Mouse (Mus musculus): ENCODE measurements around the gene Nacc1. TPM values are rescaled to one million over a fixed set of nuclear protein-coding genes. Genes with fewer than 3 reads are reported as not detected.
"Not testable (repeated sequence)": the region's sequence is repeated elsewhere in the genome, so short reads cannot be mapped to it uniquely, and the experiment has no call there.

Gene Nacc1
- polyA plus RNA-seq, 1 experiment from 2014 or later, result 20.8 TPM

DNA sequence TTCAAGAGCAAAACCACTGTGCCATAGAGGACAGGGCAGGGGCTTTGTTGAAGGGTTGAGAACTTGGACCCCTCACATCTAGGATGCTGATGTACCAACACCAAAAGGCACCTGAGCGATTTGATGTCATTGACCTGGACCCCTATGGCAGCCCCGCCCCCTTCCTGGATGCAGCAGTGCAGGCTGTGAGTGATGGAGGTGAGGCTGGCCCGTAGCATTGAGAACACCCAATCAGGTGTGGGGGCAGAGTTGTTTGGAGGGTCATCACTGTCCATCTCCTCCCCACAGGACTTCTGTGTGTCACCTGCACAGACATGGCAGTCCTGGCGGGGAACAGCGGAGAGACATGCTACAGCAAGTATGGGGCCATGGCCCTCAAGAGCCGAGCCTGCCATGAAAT lies 7.5 kb upstream of the Nacc1 start:
- Histone ChIP-seq H3K36me3 (peaks cover 66% of the 10 kb centered on the region), H3K9me3 (no peaks in the 10 kb centered on the region), H3K9ac (replicated peaks) (no peak overlapping the region), H3K4me2 (replicated peaks) (no peak overlapping the region), H3K4me3 (no peak overlapping the region), H3K27me3 (peaks cover 4% of the 10 kb centered on the region), H3K4me1 (peaks cover 3% of the 10 kb centered on the region), H3K27ac (replicated peaks) (no peak overlapping the region)
- no peak for ATAC-seq (ENCODE audit: low FRiP score, low read depth)
- 89% methylated on average over 6 of the region's 6 CpGs for WGBS

DNA sequence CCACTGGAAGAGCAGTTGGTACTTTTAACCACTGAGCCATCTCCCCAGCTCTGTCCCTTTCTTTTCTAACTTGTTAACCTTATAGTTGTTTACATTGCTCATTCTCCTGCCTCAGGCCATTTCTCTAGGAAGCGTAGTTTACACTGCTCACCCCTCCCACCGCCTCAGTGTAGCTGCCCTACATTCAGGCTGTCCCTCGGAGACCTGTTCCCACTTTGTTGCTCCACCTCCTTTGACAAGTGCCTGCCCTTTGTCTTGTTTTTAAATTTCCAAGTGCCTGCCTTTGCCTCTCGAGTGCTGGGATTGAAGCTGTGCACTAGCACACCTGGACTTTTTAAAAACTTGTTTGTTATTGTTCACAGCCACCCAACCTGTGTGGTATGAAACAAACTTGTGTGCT lies 5.7 kb upstream of the Nacc1 start:
- ATAC-seq (ENCODE audit: low FRiP score, low read depth), result no peak
- H3K9me3 ChIP-seq, result no peaks in the 10 kb centered on the region

DNA sequence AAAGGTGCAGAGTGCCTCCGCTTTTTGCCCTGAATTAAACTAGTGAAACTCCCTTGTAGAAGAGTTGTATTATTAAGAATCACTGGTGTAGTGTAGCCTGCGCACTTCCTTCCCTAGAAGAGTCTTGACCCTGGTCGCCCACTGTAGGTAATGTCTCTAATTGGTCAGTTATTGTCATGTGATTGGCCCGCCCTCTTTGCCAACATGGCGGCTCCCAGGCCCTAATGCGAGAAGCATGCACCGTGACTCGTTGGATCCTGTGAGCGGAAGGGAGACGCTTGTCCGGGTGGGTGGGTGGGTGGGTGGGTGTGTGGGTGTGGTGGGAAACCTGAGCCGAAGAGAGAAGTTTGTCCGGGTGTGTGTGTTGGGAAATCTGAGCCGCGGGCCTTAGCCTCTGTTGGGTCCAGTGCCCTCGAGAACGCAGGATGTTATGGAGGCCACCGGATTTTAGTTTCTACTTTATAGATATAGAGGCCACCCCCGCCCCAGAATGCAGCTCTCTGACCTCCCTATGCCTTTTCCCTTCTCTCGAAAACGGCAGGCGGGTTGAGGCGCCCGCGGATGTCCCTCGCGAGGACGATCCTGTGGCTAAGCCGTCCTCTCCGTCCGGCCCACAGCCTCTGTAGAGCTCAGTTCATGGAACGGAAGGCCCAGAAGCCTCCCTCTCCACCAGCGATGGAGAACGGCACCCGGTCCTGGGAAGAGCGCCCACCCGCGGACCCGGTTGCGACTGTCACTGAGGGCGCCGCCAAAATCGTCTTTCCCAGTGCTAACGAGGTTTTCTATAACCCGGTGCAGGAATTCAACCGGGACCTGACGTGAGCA lies 1.6 kb upstream of the Nacc1 start:
- Histone ChIP-seq H3K27ac (replicated peaks) (no peak overlapping the region), H3K27me3 (no peaks in the 10 kb centered on the region), H3K4me2 (replicated peaks) (peak overlapping the region; percentile 74), H3K9ac (replicated peaks) (peak overlapping the region; percentile 63), H3K4me3 (peak overlapping the region; percentile 71), H3K36me3 (peaks cover 26% of the 10 kb centered on the region), H3K9me3 (no peaks in the 10 kb centered on the region), H3K4me1 (peaks cover 46% of the 10 kb centered on the region)
- ATAC-seq (ENCODE audit: low FRiP score, low read depth), result peak; percentile 87
- WGBS, result under 1% methylated on average over 47 of the region's 47 CpGs

More for the DNA sequence above, 5.7 kb upstream of the Nacc1 start:
- 85% methylated on average over 4 of the region's 4 CpGs for WGBS
- no peak overlapping the region for H3K27ac ChIP-seq (replicated peaks)
- peaks cover 56% of the 10 kb centered on the region for H3K36me3 ChIP-seq
- H3K4me3 ChIP-seq, result no peak overlapping the region
- H3K27me3 ChIP-seq, result no peaks in the 10 kb centered on the region
- H3K9ac ChIP-seq (replicated peaks), result no peak overlapping the region
- H3K4me1 ChIP-seq, result peaks cover 16% of the 10 kb centered on the region
- H3K4me2 ChIP-seq (replicated peaks), result no peak overlapping the region

DNA sequence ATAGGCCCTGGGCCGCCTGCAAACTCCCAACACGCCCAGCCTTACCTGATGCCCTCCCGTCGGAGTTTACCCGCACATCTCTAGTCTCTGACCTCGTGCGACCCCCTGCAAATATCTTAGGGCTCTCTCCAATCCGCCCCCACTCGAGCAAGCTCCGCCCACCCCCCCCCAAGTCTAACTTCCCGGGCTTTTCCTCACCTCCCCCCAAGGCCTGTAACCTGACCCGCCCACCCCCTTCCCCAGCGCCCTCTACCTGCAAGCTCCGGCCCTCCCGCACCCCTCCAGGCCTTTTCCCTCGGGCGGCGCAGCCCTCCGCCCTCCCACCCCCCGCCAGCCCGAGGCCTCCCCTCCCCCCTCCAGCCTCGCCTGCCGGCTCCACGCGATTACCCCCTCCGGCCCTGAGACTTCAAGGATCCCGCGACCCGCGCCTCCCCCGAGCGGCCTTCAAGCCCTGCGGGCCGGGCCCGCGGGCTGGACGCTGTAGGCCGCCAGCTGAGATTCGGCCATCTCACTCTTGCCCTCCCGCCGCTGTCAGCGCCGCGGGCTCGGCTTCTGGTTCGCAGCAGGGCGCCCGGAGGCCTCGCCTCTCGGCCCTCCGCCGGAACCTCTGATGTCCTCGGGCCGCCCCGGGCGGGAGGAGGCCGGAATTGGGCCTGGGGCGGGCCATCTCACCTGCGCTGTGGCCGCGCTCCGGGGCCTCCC lies 508 bp downstream of the Nacc1 start:
- Histone ChIP-seq H3K4me1 (peaks cover 46% of the 10 kb centered on the region), H3K9ac (replicated peaks) (peak overlapping the region; percentile 100), H3K4me3 (peak overlapping the region; percentile 94), H3K4me2 (replicated peaks) (peak overlapping the region; percentile 88), H3K36me3 (peaks cover 18% of the 10 kb centered on the region), H3K27ac (replicated peaks) (peak overlapping the region; percentile 93), H3K27me3 (no peaks in the 10 kb centered on the region), H3K9me3 (no peaks in the 10 kb centered on the region)
- 1% methylated on average over 53 of the region's 62 CpGs for WGBS
- ATAC-seq (ENCODE audit: low FRiP score, low read depth), result peak; percentile 52

DNA sequence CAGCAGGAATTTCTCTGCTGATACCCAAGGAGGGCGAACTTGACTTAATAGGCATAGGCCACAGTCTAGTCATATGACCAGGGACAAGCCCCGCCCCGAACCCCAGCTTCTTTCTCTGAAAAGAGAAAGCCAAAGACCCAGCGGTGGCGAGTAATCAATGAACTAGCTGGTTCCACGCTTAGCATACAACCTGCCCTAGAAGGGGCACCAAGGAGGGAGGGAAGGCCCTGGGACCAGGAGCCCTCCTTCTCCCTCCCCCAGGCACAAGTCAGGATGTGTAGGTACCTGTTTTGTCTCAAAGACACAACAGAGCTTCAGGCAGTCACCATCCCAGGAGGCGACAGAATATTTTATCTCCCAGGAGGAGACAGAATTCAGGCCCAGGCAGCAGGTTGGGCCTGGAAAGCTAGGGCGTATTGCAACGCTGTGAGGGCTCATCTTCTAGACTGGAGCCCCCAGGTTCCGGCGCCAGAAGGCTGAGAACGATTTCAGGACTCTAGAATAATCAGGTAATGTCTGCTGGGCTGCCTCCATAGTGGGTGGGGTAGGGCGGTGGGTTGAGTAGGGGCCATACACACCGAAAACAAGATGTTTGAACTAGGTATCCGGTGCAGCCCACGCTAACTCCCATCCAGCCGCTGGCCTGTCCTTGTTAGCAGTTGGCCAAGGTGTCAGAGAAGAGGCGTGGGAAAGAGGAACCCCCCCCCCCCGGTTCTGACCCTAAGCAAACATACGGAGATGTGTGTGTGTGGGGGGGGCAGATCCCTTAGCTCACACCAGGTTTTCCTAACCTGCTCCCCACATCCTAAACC lies 1.3 kb downstream of the Nacc1 start, which contains the start of gene Trmt1:
TSS of gene Trmt1 (plus strand) at position 117 of the 812 bp plus-strand sequence.
- H3K27ac ChIP-seq (replicated peaks), result peak within 1 kb of the TSS; percentile 93
- ATAC-seq (ENCODE audit: low FRiP score, low read depth), result peak; percentile 16; the same call in 1 of the 2 replicates
- peak within 1 kb of the TSS; percentile 94 for H3K4me3 ChIP-seq
- peak within 1 kb of the TSS; percentile 100 for H3K9ac ChIP-seq (replicated peaks)
- H3K27me3 ChIP-seq, result no peaks in the 10 kb centered on the region
- no peaks in the 10 kb centered on the region for H3K9me3 ChIP-seq
- H3K36me3 ChIP-seq, result peaks cover 15% of the 10 kb centered on the region; the same call in 1 of the 2 replicates
- peak within 1 kb of the TSS; percentile 88 for H3K4me2 ChIP-seq (replicated peaks)
- H3K4me1 ChIP-seq, result peaks cover 46% of the 10 kb centered on the region
- WGBS, result 7% methylated on average over 20 of the region's 20 CpGs

DNA sequence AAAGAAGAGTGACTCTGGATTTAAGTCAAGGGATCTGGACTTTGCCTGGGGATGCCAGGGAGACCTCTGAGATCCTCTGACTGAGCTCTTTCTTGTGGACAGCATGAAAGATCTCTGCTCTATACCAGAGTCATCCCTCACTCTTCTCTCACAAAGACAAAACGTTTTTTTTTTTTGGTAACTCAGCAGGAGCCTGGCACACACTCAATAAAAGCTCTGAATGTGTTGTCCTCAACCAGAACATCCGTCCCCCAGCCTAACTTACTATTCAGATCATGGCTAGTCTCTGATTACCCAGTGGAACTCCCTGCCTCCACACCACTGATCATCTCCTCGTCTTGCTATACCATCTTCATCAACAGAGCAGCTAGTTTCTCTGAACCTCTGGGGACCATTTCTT lies 3.1 kb downstream of the Nacc1 start:
- Histone ChIP-seq H3K36me3 (peaks cover 10% of the 10 kb centered on the region; the same call in 1 of the 2 replicates), H3K9ac (replicated peaks) (no peak overlapping the region), H3K4me1 (peaks cover 37% of the 10 kb centered on the region), H3K4me3 (no peak overlapping the region), H3K9me3 (no peaks in the 10 kb centered on the region), H3K27ac (replicated peaks) (no peak overlapping the region), H3K4me2 (replicated peaks) (no peak overlapping the region), H3K27me3 (no peaks in the 10 kb centered on the region)
- WGBS, result 47% methylated on average over 3 of the region's 3 CpGs
- no peak for ATAC-seq (ENCODE audit: low FRiP score, low read depth)

DNA sequence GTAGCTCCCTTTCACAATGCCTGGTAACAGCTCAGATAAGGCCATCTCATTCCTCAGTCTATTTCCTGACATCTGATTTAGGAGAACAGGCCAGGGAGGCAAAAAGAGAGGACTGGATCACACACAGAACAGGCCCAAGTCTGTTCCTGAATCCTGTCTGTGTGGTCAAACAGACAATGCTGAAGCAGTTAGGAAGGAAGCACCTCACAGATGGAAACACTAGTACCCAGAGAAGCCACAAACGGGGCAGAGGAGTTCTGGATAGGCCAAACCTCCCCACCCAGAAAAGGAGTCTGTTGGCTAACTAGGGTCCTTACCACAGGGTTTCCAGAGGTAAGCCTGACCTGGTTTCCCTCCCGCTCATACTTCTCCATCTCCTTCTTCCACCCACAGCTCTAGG lies 5.4 kb downstream of the Nacc1 start:
- Histone ChIP-seq H3K27ac (replicated peaks) (no peak overlapping the region), H3K27me3 (no peaks in the 10 kb centered on the region), H3K4me3 (no peak overlapping the region), H3K4me1 (peaks cover 23% of the 10 kb centered on the region), H3K4me2 (replicated peaks) (no peak overlapping the region), H3K36me3 (peaks cover 10% of the 10 kb centered on the region; the same call in 1 of the 2 replicates), H3K9ac (replicated peaks) (no peak overlapping the region), H3K9me3 (no peaks in the 10 kb centered on the region)
- ATAC-seq (ENCODE audit: low FRiP score, low read depth), result no peak
- 91% methylated on average over 2 of the region's 2 CpGs for WGBS

DNA sequence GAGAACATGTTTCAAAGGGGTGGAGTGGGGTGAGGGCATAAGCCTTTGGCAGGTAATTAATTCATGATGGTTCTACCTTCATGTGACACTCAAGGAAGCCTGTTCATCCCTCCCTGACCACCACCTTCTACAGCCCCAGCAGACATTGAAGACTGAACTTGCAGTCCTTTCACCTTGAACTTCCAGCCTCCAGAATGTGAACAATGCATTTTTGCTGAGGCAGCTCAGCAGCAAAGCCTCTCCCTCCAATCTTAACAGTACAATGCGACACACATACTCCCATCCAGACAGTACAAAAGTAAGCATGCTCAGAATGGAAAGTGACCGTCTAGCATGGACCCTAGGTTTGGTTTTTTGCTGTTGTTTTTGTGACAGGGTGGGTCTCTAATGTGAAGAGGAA lies 6.2 kb downstream of the Nacc1 start:
- WGBS, result 86% methylated on average over 2 of the region's 2 CpGs
- Histone ChIP-seq H3K36me3 (peaks cover 15% of the 10 kb centered on the region), H3K9me3 (no peaks in the 10 kb centered on the region), H3K27me3 (no peaks in the 10 kb centered on the region), H3K27ac (replicated peaks) (no peak overlapping the region), H3K9ac (replicated peaks) (no peak overlapping the region), H3K4me3 (no peak overlapping the region), H3K4me2 (replicated peaks) (no peak overlapping the region), H3K4me1 (peaks cover 19% of the 10 kb centered on the region)
- no peak for ATAC-seq (ENCODE audit: low FRiP score, low read depth)

DNA sequence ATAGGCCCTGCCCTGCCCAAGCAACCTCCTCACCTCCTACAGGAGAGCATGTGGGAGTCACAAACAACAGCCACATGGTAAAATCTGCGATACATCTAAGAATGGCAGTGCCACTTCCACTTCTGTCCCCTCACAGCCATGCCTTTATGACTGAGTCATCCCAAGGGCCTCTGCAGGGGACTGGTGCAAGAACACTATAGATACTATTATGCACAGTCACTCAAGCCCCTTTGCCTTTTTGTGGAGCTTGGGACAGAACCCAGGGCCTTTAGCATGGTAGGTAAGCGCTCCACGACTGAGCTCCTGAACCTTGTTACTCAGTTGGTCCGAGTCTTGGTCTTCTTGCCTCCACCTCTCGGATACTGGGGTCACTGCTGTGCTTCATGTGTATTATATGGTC lies 10.4 kb downstream of the Nacc1 start:
- WGBS, result 94% methylated on average over 5 of the region's 5 CpGs
- ATAC-seq (ENCODE audit: low FRiP score, low read depth), result no peak
- H3K4me2 ChIP-seq (replicated peaks), result no peak overlapping the region
- no peak overlapping the region for H3K4me3 ChIP-seq
- peaks cover 48% of the 10 kb centered on the region for H3K36me3 ChIP-seq
- H3K4me1 ChIP-seq, result no peaks in the 10 kb centered on the region
- no peaks in the 10 kb centered on the region for H3K27me3 ChIP-seq
- no peaks in the 10 kb centered on the region for H3K9me3 ChIP-seq
- no peak overlapping the region for H3K27ac ChIP-seq (replicated peaks)
- no peak overlapping the region for H3K9ac ChIP-seq (replicated peaks)

DNA sequence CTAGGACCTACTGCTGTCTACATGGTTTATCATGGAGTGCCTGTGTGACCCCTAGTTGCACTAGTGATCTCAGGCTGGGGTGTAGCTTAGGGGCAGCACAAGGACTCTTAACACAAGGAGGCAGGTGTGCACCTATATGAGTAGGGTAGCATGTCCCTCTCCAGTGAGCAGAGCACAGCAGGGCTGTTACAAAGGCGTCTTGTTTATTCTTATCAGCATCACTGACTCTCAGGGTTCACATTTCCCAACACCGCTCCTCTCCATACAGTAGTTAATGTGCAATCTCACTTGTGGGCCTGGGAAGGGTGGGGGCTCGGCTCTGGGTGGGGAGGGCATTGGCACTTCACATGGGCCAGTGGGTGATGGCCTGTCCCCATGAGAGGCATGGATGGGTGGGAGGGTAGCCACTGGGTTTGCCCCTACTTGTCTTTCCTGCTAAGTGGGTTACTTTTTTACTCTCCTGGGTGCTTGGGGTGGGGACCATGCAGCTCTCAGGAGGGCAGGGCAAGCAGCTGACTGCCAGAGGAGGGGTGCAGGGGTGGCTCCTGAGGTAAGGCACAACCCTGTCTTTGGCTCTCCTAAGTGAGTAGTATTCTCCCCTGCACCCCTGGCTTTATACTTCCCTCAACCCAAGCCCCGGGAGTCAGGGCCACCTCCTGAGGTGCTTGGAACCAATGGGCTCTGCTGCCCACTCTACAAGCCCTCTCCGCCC lies 17.2 kb downstream of the Nacc1 start:
- not testable (repeated sequence) for H3K27ac ChIP-seq (replicated peaks)

DNA sequence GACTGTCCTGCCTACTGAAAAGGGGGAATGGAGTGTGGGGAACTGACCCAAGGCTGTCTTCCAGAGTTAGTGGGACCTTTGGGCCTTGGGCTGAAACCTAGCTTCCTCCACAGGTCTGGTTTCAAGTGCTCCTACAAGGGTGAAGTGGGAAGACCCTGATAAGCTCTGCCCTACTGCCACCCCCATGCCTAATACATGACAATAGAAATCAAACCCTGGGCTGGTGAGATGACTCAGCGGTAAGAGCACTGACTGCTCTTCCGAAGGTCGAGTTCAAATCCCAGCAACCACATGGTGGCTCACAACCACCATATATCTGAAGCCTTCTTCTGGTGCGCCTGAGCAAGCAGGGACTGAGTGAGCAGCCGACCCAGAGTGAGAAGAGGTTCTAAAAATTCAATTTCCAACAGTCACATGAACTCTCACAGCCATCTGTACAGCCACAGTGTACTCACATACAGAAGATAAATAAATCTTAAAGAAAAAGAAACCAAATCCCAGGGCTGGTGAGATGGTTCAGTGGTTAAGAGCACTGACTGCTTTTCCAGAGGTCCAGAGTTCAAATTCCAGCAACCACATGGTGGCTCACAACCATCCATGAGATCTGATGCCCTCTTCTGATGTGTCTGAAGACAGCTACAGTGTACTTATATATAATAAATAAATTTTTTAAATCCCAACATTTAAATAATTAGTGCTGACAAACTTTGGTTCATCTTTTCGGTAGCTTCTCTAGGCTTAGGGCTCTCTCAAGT lies 18.8 kb downstream of the Nacc1 start:
- Histone ChIP-seq H3K36me3 (peaks cover 48% of the 10 kb centered on the region), H3K27me3 (no peaks in the 10 kb centered on the region), H3K9ac (replicated peaks) (no peak overlapping the region), H3K9me3 (no peaks in the 10 kb centered on the region), H3K27ac (replicated peaks) (no peak overlapping the region), H3K4me2 (replicated peaks) (no peak overlapping the region), H3K4me1 (peaks cover 10% of the 10 kb centered on the region), H3K4me3 (no peak overlapping the region)
- 86% methylated on average over 6 of the region's 6 CpGs for WGBS
- no peak for ATAC-seq (ENCODE audit: low FRiP score, low read depth)

More for the DNA sequence above, 17.2 kb downstream of the Nacc1 start:
- H3K9ac ChIP-seq (replicated peaks); H3K27me3 ChIP-seq; H3K4me1 ChIP-seq; H3K4me3 ChIP-seq; H3K9me3 ChIP-seq; H3K4me2 ChIP-seq (replicated peaks); ATAC-seq (ENCODE audit: low FRiP score, low read depth): not testable (repeated sequence)
- 92% methylated on average over 5 of the region's 5 CpGs for WGBS
- peaks cover 62% of the 10 kb centered on the region for H3K36me3 ChIP-seq
